23 mouse cellular contexts compared by ENCODE assay signal in genomic region chr12:29237516-29237915, GRCm38 (mm10).
DNase-seq lines count a peak whose midpoint lies in the region; ATAC-seq and TF ChIP-seq lines count a peak whose summit lies in the region.
"Had no signal": no experiment of that assay in that cellular context is flagged by ENCODE, and none has a peak within 500 bp of the region (broad histone marks: within the 10 kb centered on the region; RNA-seq: fewer than 3 reads in every experiment).

No protein-coding gene starts in this region.

- H3K27ac ChIP-seq in hindbrain, embryonic 11.5 days (ENCODE audit: low read depth, low read length), result peak overlapping the region; percentile 45; the same call in 1 of the 2 replicates
- no peak overlapping the region for H3K27ac ChIP-seq in hindbrain, postnatal 0 days
- peak overlapping the region; percentile 46; the same call in 1 of the 2 replicates for H3K27ac ChIP-seq in hindbrain, embryonic 12.5 days
- H3K27ac ChIP-seq in midbrain, embryonic 13.5 days, result peak overlapping the region; percentile 83
- H3K27ac ChIP-seq: embryonic facial prominence, embryonic 15.5 days; gastrocnemius, adult 2 months; limb, embryonic 15.5 days; liver, embryonic 15.5 days; lung, embryonic 15.5 days; stomach, postnatal 0 days had no signal

- no peak overlapping the region for H3K4me3 ChIP-seq in hindbrain, embryonic 11.5 days (ENCODE audit: low read depth, low read length)
- no peak overlapping the region for H3K4me3 ChIP-seq in hindbrain, postnatal 0 days (ENCODE audit: low read length)
- H3K4me3 ChIP-seq in hindbrain, embryonic 12.5 days, result no peak overlapping the region
- no peak overlapping the region for H3K4me3 ChIP-seq in midbrain, embryonic 13.5 days (replicated peaks)
- H3K4me3 ChIP-seq: embryonic facial prominence, embryonic 15.5 days; gastrocnemius, adult 2 months; limb, embryonic 15.5 days; liver, embryonic 15.5 days; lung, embryonic 15.5 days had no signal

- no peaks in the 10 kb centered on the region for H3K27me3 ChIP-seq in hindbrain, embryonic 11.5 days (ENCODE audit: control insufficient read depth, insufficient read depth, low read length)
- H3K27me3 ChIP-seq in hindbrain, postnatal 0 days (ENCODE audit: insufficient read depth, low read length), result no peaks in the 10 kb centered on the region
- H3K27me3 ChIP-seq in hindbrain, embryonic 12.5 days, result no peaks in the 10 kb centered on the region
- H3K27me3 ChIP-seq in midbrain, embryonic 13.5 days, result no peaks in the 10 kb centered on the region
- H3K27me3 ChIP-seq: embryonic facial prominence, embryonic 15.5 days; liver, embryonic 15.5 days; lung, embryonic 15.5 days had no signal

- no peak for ATAC-seq in hindbrain, embryonic 11.5 days (ENCODE audit: low FRiP score)
- ATAC-seq in hindbrain, postnatal 0 days, result no peak
- ATAC-seq in hindbrain, embryonic 12.5 days (ENCODE audit: low FRiP score), result no peak
- no peak for ATAC-seq in midbrain, embryonic 13.5 days
- ATAC-seq in inflammation-experienced regulatory T-cells, adult 6 months, result no peak
- ATAC-seq: intestine, embryonic 16.5 days had no signal

- TF ChIP-seq CTCF in hindbrain, postnatal 0 days (IDR thresholded peaks at IDR 0.05; ENCODE audit: low read depth), result no peak

- peaks cover 5% of the 10 kb centered on the region; the same call in 1 of the 2 replicates for H3K4me1 ChIP-seq in hindbrain, embryonic 11.5 days (replicated peaks; ENCODE audit: control insufficient read depth, insufficient read depth, low read length)
- peaks cover 27% of the 10 kb centered on the region for H3K4me1 ChIP-seq in hindbrain, postnatal 0 days (ENCODE audit: insufficient read depth, low read length)
- peaks cover 34% of the 10 kb centered on the region for H3K4me1 ChIP-seq in hindbrain, embryonic 12.5 days
- peaks cover 50% of the 10 kb centered on the region for H3K4me1 ChIP-seq in midbrain, embryonic 13.5 days (replicated peaks)
- H3K4me1 ChIP-seq: embryonic facial prominence, embryonic 15.5 days; liver, embryonic 15.5 days had no signal

- no peak overlapping the region for H3K9ac ChIP-seq in hindbrain, embryonic 11.5 days (ENCODE audit: low read depth, low read length)
- H3K9ac ChIP-seq in hindbrain, postnatal 0 days (replicated peaks; ENCODE audit: low read length), result no peak overlapping the region
- no peak overlapping the region for H3K9ac ChIP-seq in hindbrain, embryonic 12.5 days
- H3K9ac ChIP-seq in midbrain, embryonic 13.5 days (replicated peaks), result no peak overlapping the region
- H3K9ac ChIP-seq: embryonic facial prominence, embryonic 15.5 days; limb, embryonic 15.5 days; liver, embryonic 15.5 days; lung, embryonic 15.5 days had no signal

- no peaks in the 10 kb centered on the region for H3K36me3 ChIP-seq in hindbrain, embryonic 11.5 days (ENCODE audit: control insufficient read depth, insufficient read depth, low read length)
- no peaks in the 10 kb centered on the region for H3K36me3 ChIP-seq in hindbrain, postnatal 0 days (ENCODE audit: insufficient read depth, low read length)
- H3K36me3 ChIP-seq in hindbrain, embryonic 12.5 days, result no peaks in the 10 kb centered on the region
- H3K36me3 ChIP-seq in midbrain, embryonic 13.5 days, result no peaks in the 10 kb centered on the region
- H3K36me3 ChIP-seq: embryonic facial prominence, embryonic 15.5 days; limb, embryonic 15.5 days; liver, embryonic 15.5 days; lung, embryonic 15.5 days had no signal

- 46% methylated on average over 5 of the region's 5 CpGs for WGBS in hindbrain, embryonic 11.5 days
- 35% methylated on average over 5 of the region's 5 CpGs for WGBS in hindbrain, postnatal 0 days
- WGBS in hindbrain, embryonic 12.5 days, result 53% methylated on average over 5 of the region's 5 CpGs
- WGBS in midbrain, embryonic 13.5 days, result 39% methylated on average over 5 of the region's 5 CpGs

- H3K4me2 ChIP-seq in hindbrain, embryonic 11.5 days (replicated peaks; ENCODE audit: low read depth, low read length), result no peak overlapping the region
- H3K4me2 ChIP-seq in hindbrain, postnatal 0 days (ENCODE audit: low read depth, low read length), result no peak overlapping the region
- no peak overlapping the region for H3K4me2 ChIP-seq in hindbrain, embryonic 12.5 days (replicated peaks)
- no peak overlapping the region for H3K4me2 ChIP-seq in midbrain, embryonic 13.5 days (replicated peaks)
- H3K4me2 ChIP-seq: embryonic facial prominence, embryonic 15.5 days; limb, embryonic 15.5 days; liver, embryonic 15.5 days; lung, embryonic 15.5 days had no signal

- peak; percentile 31 to 42 for DNase-seq in cerebellum, postnatal 14 days
- DNase-seq in cerebellum, adult 8-10 months, result no peak
- DNase-seq in hindbrain, embryonic 11.5 days (ENCODE audit: low spot score), result no peak
- no peak for DNase-seq in hindbrain, postnatal 0 days (ENCODE audit: low spot score)
- no peak for DNase-seq in adrenal gland, adult 2 months
- DNase-seq: adrenal gland, postnatal 36 days; cerebellum, adult 11-12 months; gastrocnemius, adult 2 months; heart, postnatal 4 days; kidney, adult 9 months; kidney, postnatal 4 days; layer of hippocampus, adult 9-11 months; thymus, adult 2 months; thymus, postnatal 4 days had no signal

- H3K9me3 ChIP-seq in hindbrain, embryonic 11.5 days (ENCODE audit: control insufficient read depth, low read length), result no peaks in the 10 kb centered on the region
- no peaks in the 10 kb centered on the region for H3K9me3 ChIP-seq in hindbrain, postnatal 0 days (ENCODE audit: low read length)
- H3K9me3 ChIP-seq in hindbrain, embryonic 12.5 days (replicated peaks), result no peaks in the 10 kb centered on the region
- H3K9me3 ChIP-seq in midbrain, embryonic 13.5 days, result no peaks in the 10 kb centered on the region
- H3K9me3 ChIP-seq: embryonic facial prominence, embryonic 15.5 days; limb, embryonic 15.5 days; liver, embryonic 15.5 days; lung, embryonic 15.5 days had no signal

Comparison
In these comparisons a context has a peak if more than half of its experiments do, and no peak if none do; other contexts are left out.
1. DNase-seq: peak in cerebellum, postnatal 14 days (2 of 2); none in cerebellum, adult 8-10 months (single experiment), hindbrain, embryonic 11.5 days (single experiment), hindbrain, postnatal 0 days (single experiment) and adrenal gland, adult 2 months (single experiment).